Mouse (Mus musculus): ENCODE data around the gene Mtch1. TPM values are rescaled to one million over a fixed set of nuclear protein-coding genes. Genes with fewer than 3 reads are reported as not detected.

The Mtch1 gene
- polyA plus RNA-seq, 1 experiment, result 134 TPM

DNA sequence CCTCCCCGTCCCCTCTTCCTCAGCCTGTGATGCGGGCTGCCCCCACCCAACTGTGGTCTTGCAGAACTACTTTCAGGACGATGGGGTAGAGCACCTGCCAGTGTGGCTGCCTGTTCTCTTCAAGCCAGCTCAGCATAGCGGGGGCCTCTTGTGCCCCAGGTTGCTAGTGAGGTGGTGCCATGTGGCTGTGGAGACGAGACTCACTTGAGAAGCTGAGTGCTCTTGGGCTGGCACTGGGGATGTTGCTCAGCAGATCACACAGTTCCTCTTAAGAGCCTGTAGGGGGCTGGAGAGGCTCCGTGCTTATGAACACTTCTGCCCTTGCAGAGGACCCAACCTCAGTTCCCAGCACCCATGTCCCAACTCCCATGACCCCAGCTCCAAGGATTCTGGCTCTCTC lies 49.9 kb downstream of the Mtch1 start:
- Histone ChIP-seq H3K4me3 (ENCODE audit: low read depth, low read length) (no peak overlapping the region), H3K4me1 (ENCODE audit: control insufficient read depth, insufficient read depth, low read length) (no peaks in the 10 kb centered on the region), H3K9me3 (replicated peaks; ENCODE audit: control insufficient read depth, insufficient read depth, low read length, poor library complexity, severe bottlenecking) (no peaks in the 10 kb centered on the region), H3K9ac (ENCODE audit: low read depth, poor library complexity, severe bottlenecking) (no peak overlapping the region), H3K27ac (ENCODE audit: insufficient read depth, low read length) (no peak overlapping the region), H3K27me3 (ENCODE audit: control insufficient read depth, insufficient read depth, low read length, poor library complexity, severe bottlenecking) (no peaks in the 10 kb centered on the region), H3K36me3 (ENCODE audit: control insufficient read depth, insufficient read depth, low read length, poor library complexity, severe bottlenecking) (no peaks in the 10 kb centered on the region)
- TF ChIP-seq CTCF (IDR thresholded peaks at IDR 0.05; ENCODE audit: low read depth, low read length) (no peak), POLR2A (IDR thresholded peaks at IDR 0.05; ENCODE audit: insufficient read depth, low read length) (no peak), EP300 (IDR thresholded peaks at IDR 0.05; ENCODE audit: insufficient read depth, low read depth, low read length) (no peak)

GRCm38 (mm10) chr17:29297321-29297720 lies 50.4 kb downstream of the Mtch1 start:
- no peaks in the 10 kb centered on the region for H3K36me3 ChIP-seq (ENCODE audit: control insufficient read depth, insufficient read depth, low read length, poor library complexity, severe bottlenecking)

DNA sequence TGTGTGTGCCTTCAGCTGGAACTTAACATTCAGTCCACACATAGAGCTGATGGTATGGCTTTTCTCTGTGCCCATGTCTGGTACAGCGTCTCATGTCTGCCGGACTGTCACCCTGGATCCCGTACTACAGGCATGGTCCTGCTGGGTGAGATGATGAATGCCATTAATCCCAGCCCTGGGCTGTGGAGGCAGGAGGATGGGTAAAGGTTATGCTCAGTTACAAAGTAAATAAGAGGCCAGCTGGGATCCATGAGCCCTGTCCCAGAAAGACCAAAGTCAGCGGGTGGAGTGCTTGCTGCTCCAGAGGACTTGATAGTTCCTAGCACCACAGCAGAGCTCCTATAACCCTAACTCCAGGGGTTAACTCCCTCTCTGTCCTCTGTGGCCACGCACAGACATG lies 51.9 kb downstream of the Mtch1 start:
- TF ChIP-seq CTCF (IDR thresholded peaks at IDR 0.05; ENCODE audit: low read depth, low read length), result no peak
- no peak for TF ChIP-seq POLR2A (IDR thresholded peaks at IDR 0.05; ENCODE audit: insufficient read depth, low read length)
- TF ChIP-seq EP300 (IDR thresholded peaks at IDR 0.05; ENCODE audit: insufficient read depth, low read depth, low read length), result no peak
- no peaks in the 10 kb centered on the region for H3K9me3 ChIP-seq (replicated peaks; ENCODE audit: control insufficient read depth, insufficient read depth, low read length, poor library complexity, severe bottlenecking)
- H3K27ac ChIP-seq (ENCODE audit: insufficient read depth, low read length), result no peak overlapping the region

More at GRCm38 (mm10) chr17:29297321-29297720, 50.4 kb downstream of the Mtch1 start:
- Histone ChIP-seq H3K27ac (ENCODE audit: insufficient read depth, low read length) (no peak overlapping the region), H3K9me3 (replicated peaks; ENCODE audit: control insufficient read depth, insufficient read depth, low read length, poor library complexity, severe bottlenecking) (no peaks in the 10 kb centered on the region), H3K9ac (ENCODE audit: low read depth, poor library complexity, severe bottlenecking) (no peak overlapping the region), H3K4me3 (ENCODE audit: low read depth, low read length) (no peak overlapping the region), H3K4me1 (ENCODE audit: control insufficient read depth, insufficient read depth, low read length) (no peaks in the 10 kb centered on the region), H3K27me3 (ENCODE audit: control insufficient read depth, insufficient read depth, low read length, poor library complexity, severe bottlenecking) (no peaks in the 10 kb centered on the region)
- no peak for TF ChIP-seq EP300 (IDR thresholded peaks at IDR 0.05; ENCODE audit: insufficient read depth, low read depth, low read length)
- TF ChIP-seq CTCF (IDR thresholded peaks at IDR 0.05; ENCODE audit: low read depth, low read length), result no peak
- TF ChIP-seq POLR2A (IDR thresholded peaks at IDR 0.05; ENCODE audit: insufficient read depth, low read length), result no peak

DNA sequence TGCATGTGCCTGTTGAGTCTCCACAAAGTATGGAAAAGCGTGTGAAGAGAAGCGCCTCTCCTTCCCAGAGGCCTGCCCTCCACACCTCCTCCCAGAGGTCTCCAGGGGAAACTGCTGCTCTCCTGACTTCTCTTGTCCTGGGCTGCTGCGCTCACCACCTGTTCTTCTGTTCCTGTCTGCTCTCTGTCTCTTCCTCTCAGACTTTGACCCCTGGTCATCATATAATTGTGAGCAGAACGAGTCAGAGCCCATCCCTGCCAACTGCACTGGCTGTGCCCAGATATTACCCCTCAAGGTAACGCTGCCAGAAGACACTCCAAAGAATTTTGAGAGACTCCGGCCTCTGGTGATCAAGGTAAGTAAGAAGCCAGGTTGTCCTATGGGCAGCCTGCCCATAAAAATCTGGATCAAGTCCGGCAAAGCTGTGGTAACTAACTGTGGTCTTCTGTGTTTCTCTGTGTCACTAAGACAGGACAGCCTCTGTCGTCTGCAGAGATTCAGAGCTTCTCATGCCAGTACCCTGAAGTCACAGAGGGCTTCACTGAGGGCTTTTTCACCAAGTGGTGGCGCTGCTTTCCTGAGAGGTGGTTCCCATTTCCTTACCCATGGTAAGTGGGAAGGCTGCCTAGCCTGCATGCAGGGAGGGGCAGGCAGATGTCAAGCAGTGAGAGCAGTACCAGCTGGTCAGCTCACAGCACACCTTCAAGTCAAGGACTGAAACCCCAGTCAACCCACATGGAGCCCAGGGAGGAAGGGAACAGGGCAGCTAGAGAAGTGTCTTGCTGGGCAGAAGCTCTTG lies 53.7 kb downstream of the Mtch1 start:
- no peak overlapping the region for H3K9ac ChIP-seq (ENCODE audit: low read depth, poor library complexity, severe bottlenecking)
- no peak overlapping the region for H3K4me3 ChIP-seq (ENCODE audit: low read depth, low read length)
- no peaks in the 10 kb centered on the region for H3K36me3 ChIP-seq (ENCODE audit: control insufficient read depth, insufficient read depth, low read length, poor library complexity, severe bottlenecking)
- TF ChIP-seq POLR2A (IDR thresholded peaks at IDR 0.05; ENCODE audit: insufficient read depth, low read length) (no peak), CTCF (IDR thresholded peaks at IDR 0.05; ENCODE audit: low read depth, low read length) (no peak), EP300 (IDR thresholded peaks at IDR 0.05; ENCODE audit: insufficient read depth, low read depth, low read length) (no peak)
- no peaks in the 10 kb centered on the region for H3K4me1 ChIP-seq (ENCODE audit: control insufficient read depth, insufficient read depth, low read length)
- no peaks in the 10 kb centered on the region for H3K27me3 ChIP-seq (ENCODE audit: control insufficient read depth, insufficient read depth, low read length, poor library complexity, severe bottlenecking)
- H3K9me3 ChIP-seq (replicated peaks; ENCODE audit: control insufficient read depth, insufficient read depth, low read length, poor library complexity, severe bottlenecking), result no peaks in the 10 kb centered on the region
- no peak overlapping the region for H3K27ac ChIP-seq (ENCODE audit: insufficient read depth, low read length)

More for the DNA sequence above, 51.9 kb downstream of the Mtch1 start:
- H3K9ac ChIP-seq (ENCODE audit: low read depth, poor library complexity, severe bottlenecking), result no peak overlapping the region
- H3K4me3 ChIP-seq (ENCODE audit: low read depth, low read length), result no peak overlapping the region
- no peaks in the 10 kb centered on the region for H3K36me3 ChIP-seq (ENCODE audit: control insufficient read depth, insufficient read depth, low read length, poor library complexity, severe bottlenecking)
- no peaks in the 10 kb centered on the region for H3K27me3 ChIP-seq (ENCODE audit: control insufficient read depth, insufficient read depth, low read length, poor library complexity, severe bottlenecking)
- H3K4me1 ChIP-seq (ENCODE audit: control insufficient read depth, insufficient read depth, low read length), result no peaks in the 10 kb centered on the region

GRCm38 (mm10) chr17:29292996-29293395 lies 54.7 kb downstream of the Mtch1 start:
- Histone ChIP-seq H3K27me3 (ENCODE audit: control insufficient read depth, insufficient read depth, low read length, poor library complexity, severe bottlenecking) (no peaks in the 10 kb centered on the region), H3K9ac (ENCODE audit: low read depth, poor library complexity, severe bottlenecking) (no peak overlapping the region), H3K36me3 (ENCODE audit: control insufficient read depth, insufficient read depth, low read length, poor library complexity, severe bottlenecking) (no peaks in the 10 kb centered on the region), H3K27ac (ENCODE audit: insufficient read depth, low read length) (no peak overlapping the region), H3K4me1 (ENCODE audit: control insufficient read depth, insufficient read depth, low read length) (no peaks in the 10 kb centered on the region), H3K9me3 (replicated peaks; ENCODE audit: control insufficient read depth, insufficient read depth, low read length, poor library complexity, severe bottlenecking) (no peaks in the 10 kb centered on the region), H3K4me3 (ENCODE audit: low read depth, low read length) (no peak overlapping the region)
- TF ChIP-seq EP300 (IDR thresholded peaks at IDR 0.05; ENCODE audit: insufficient read depth, low read depth, low read length), result no peak
- TF ChIP-seq POLR2A (IDR thresholded peaks at IDR 0.05; ENCODE audit: insufficient read depth, low read length), result no peak
- TF ChIP-seq CTCF (IDR thresholded peaks at IDR 0.05; ENCODE audit: low read depth, low read length), result no peak

- Histone ChIP-seq H3K9ac (ENCODE audit: low read depth, poor library complexity, severe bottlenecking) (no peak overlapping the region), H3K9me3 (replicated peaks; ENCODE audit: control insufficient read depth, insufficient read depth, low read length, poor library complexity, severe bottlenecking) (no peaks in the 10 kb centered on the region), H3K4me1 (ENCODE audit: control insufficient read depth, insufficient read depth, low read length) (no peaks in the 10 kb centered on the region), H3K27ac (ENCODE audit: insufficient read depth, low read length) (no peak overlapping the region), H3K27me3 (ENCODE audit: control insufficient read depth, insufficient read depth, low read length, poor library complexity, severe bottlenecking) (no peaks in the 10 kb centered on the region), H3K36me3 (ENCODE audit: control insufficient read depth, insufficient read depth, low read length, poor library complexity, severe bottlenecking) (no peaks in the 10 kb centered on the region), H3K4me3 (ENCODE audit: low read depth, low read length) (no peak overlapping the region)
- no peak for TF ChIP-seq EP300 (IDR thresholded peaks at IDR 0.05; ENCODE audit: insufficient read depth, low read depth, low read length)
- no peak for TF ChIP-seq POLR2A (IDR thresholded peaks at IDR 0.05; ENCODE audit: insufficient read depth, low read length)
- TF ChIP-seq CTCF (IDR thresholded peaks at IDR 0.05; ENCODE audit: low read depth, low read length), result no peak
Measured at GRCm38 (mm10) chr17:29291793-29292192, 55.9 kb downstream of the Mtch1 start.
